Mouse (Mus musculus): Measurements from ENCODE around the gene Apoc1. TPM values are rescaled to one million over a fixed set of nuclear protein-coding genes. Genes with fewer than 3 reads are reported as not detected.

The Apoc1 gene
- total and polyA plus RNA-seq, 2 experiments from 2014 or later: 2.3 to 14.2 TPM

GRCm38 (mm10) chr7:19726541-19726940 lies 34.1 kb upstream of the Apoc1 start:
- Histone ChIP-seq H3K4me3 (ENCODE audit: low read length) (no peak overlapping the region), H3K9me3 (ENCODE audit: low read length) (no peaks in the 10 kb centered on the region), H3K4me1 (ENCODE audit: insufficient read depth, low read length) (no peaks in the 10 kb centered on the region), H3K27me3 (ENCODE audit: insufficient read depth, low read length) (no peaks in the 10 kb centered on the region), H3K9ac (replicated peaks; ENCODE audit: low read length) (no peak overlapping the region), H3K27ac (no peak overlapping the region), H3K4me2 (ENCODE audit: low read depth, low read length) (no peak overlapping the region), H3K36me3 (ENCODE audit: insufficient read depth, low read length) (peaks cover 54% of the 10 kb centered on the region)
- TF ChIP-seq CTCF (IDR thresholded peaks at IDR 0.05; ENCODE audit: low read depth): no peak
- no peak for DNase-seq (ENCODE audit: low spot score)
- no peak for ATAC-seq
- 93% methylated on average over 3 of the region's 4 CpGs for WGBS

- Histone ChIP-seq H3K9me3 (ENCODE audit: low read length) (0 out of 2 replicates have a peak, but pooled peaks cover 2% of the 10 kb centered on the region), H3K9ac (replicated peaks; ENCODE audit: low read length) (no peak overlapping the region), H3K4me3 (ENCODE audit: low read length) (no peak overlapping the region), H3K4me1 (ENCODE audit: insufficient read depth, low read length) (no peaks in the 10 kb centered on the region), H3K4me2 (ENCODE audit: low read depth, low read length) (no peak overlapping the region), H3K27me3 (ENCODE audit: insufficient read depth, low read length) (no peaks in the 10 kb centered on the region), H3K36me3 (ENCODE audit: insufficient read depth, low read length) (peaks cover 35% of the 10 kb centered on the region), H3K27ac (no peak overlapping the region)
- no peak for ATAC-seq
- no peak for TF ChIP-seq CTCF (IDR thresholded peaks at IDR 0.05; ENCODE audit: low read depth)
- no peak for DNase-seq (ENCODE audit: low spot score)
- 93% methylated on average over 12 of the region's 12 CpGs for WGBS
Observed at GRCm38 (mm10) chr7:19724167-19724566, 31.7 kb upstream of the Apoc1 start.

DNA sequence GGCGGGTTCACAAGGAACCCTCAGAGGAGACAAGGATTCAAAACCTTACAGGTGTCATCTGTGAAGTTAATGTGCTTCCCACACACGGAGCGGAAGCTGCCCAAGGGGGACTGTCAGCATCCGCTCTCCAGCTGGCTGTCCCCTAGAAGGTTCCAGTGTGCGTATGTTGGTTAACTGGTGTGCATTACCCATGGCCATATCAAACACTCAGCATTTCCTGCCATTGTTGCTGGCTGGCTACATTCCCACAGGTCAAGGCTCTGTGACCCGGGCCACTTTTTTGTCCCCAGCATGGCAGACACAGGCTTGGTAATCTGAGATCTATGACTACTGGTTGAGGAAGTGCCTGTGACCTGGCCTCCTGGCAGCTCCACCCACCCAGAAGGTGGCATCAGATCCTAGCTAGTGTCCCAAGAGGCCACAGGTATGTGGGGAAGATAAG lies 30.3 kb upstream of the Apoc1 start:
- TF ChIP-seq CTCF (IDR thresholded peaks at IDR 0.05; ENCODE audit: low read depth): no peak
- WGBS: 91% methylated on average over 6 of the region's 6 CpGs
- DNase-seq (ENCODE audit: low spot score): no peak
- no peak overlapping the region for H3K27ac ChIP-seq
- H3K4me3 ChIP-seq (ENCODE audit: low read length): no peak overlapping the region
- no peak for ATAC-seq
- H3K4me2 ChIP-seq (ENCODE audit: low read depth, low read length): no peak overlapping the region
- no peak overlapping the region for H3K9ac ChIP-seq (replicated peaks; ENCODE audit: low read length)
- H3K9me3 ChIP-seq (ENCODE audit: low read length): 0 out of 2 replicates have a peak, but pooled peaks cover 2% of the 10 kb centered on the region
- no peaks in the 10 kb centered on the region for H3K4me1 ChIP-seq (ENCODE audit: insufficient read depth, low read length)
- H3K36me3 ChIP-seq (ENCODE audit: insufficient read depth, low read length): peaks cover 26% of the 10 kb centered on the region
- H3K27me3 ChIP-seq (ENCODE audit: insufficient read depth, low read length): no peaks in the 10 kb centered on the region

GRCm38 (mm10) chr7:19719200-19719599 lies 26.7 kb upstream of the Apoc1 start:
- TF ChIP-seq CTCF (IDR thresholded peaks at IDR 0.05; ENCODE audit: low read depth): no peak
- no peak overlapping the region for H3K9ac ChIP-seq (replicated peaks; ENCODE audit: low read length)
- DNase-seq (ENCODE audit: low spot score) (no peak), ATAC-seq (no peak)
- H3K4me1 ChIP-seq (ENCODE audit: insufficient read depth, low read length): peaks cover 9% of the 10 kb centered on the region; the same call in 1 of the 2 replicates
- H3K27ac ChIP-seq: no peak overlapping the region
- H3K36me3 ChIP-seq (ENCODE audit: insufficient read depth, low read length): peaks cover 5% of the 10 kb centered on the region; the same call in 1 of the 2 replicates
- 91% methylated on average over 4 of the region's 4 CpGs for WGBS
- no peak overlapping the region for H3K4me3 ChIP-seq (ENCODE audit: low read length)
- H3K9me3 ChIP-seq (ENCODE audit: low read length): 0 out of 2 replicates have a peak, but pooled peaks cover 2% of the 10 kb centered on the region
- no peaks in the 10 kb centered on the region for H3K27me3 ChIP-seq (ENCODE audit: insufficient read depth, low read length)
- H3K4me2 ChIP-seq (ENCODE audit: low read depth, low read length): no peak overlapping the region

DNA sequence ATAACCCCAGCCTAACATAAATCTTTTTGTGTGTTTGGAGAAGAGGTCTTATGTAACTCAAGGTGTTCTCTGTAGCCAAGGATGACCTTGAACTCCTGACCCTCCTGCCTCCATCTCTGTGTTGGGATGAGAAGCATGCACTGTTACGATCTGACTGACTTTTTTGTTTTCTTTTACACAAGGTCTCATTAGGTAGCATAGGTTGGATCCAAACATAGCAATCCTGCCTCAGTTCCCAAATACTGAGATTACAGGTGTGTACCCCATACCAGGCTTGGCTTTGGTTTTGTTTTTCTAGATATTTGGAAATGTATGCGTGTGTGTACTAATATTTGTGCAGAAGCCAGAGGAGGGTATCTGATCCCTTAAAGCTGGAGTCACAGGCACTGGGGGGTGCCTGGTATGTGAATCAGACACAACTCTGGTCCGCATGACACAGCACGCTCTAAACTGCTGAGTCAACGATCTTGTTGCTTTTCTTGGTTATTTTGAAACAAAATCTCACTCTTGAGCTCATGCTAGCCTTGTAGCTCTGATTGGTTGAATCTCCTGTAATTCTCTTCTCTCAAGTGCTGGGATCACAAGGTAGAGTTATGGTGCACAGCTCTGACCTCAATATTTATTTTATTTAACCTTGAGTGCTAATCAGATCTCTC lies 26.0 kb upstream of the Apoc1 start:
- no peak overlapping the region for H3K4me3 ChIP-seq (ENCODE audit: low read length)
- DNase-seq (ENCODE audit: low spot score): no peak
- ATAC-seq: no peak
- H3K27me3 ChIP-seq (ENCODE audit: insufficient read depth, low read length): no peaks in the 10 kb centered on the region
- no peak for TF ChIP-seq CTCF (IDR thresholded peaks at IDR 0.05; ENCODE audit: low read depth)
- peaks cover 9% of the 10 kb centered on the region; the same call in 1 of the 2 replicates for H3K4me1 ChIP-seq (ENCODE audit: insufficient read depth, low read length)
- WGBS: 93% methylated on average over 5 of the region's 5 CpGs
- no peak overlapping the region for H3K9ac ChIP-seq (replicated peaks; ENCODE audit: low read length)
- no peak overlapping the region for H3K4me2 ChIP-seq (ENCODE audit: low read depth, low read length)
- H3K27ac ChIP-seq: no peak overlapping the region
- H3K9me3 ChIP-seq (ENCODE audit: low read length): 0 out of 2 replicates have a peak, but pooled peaks cover 2% of the 10 kb centered on the region
- H3K36me3 ChIP-seq (ENCODE audit: insufficient read depth, low read length): no peaks in the 10 kb centered on the region

- Histone ChIP-seq H3K4me3 (ENCODE audit: low read length) (no peak overlapping the region), H3K9me3 (ENCODE audit: low read length) (0 out of 2 replicates have a peak, but pooled peaks cover 2% of the 10 kb centered on the region), H3K4me2 (ENCODE audit: low read depth, low read length) (no peak overlapping the region), H3K4me1 (ENCODE audit: insufficient read depth, low read length) (peaks cover 9% of the 10 kb centered on the region; the same call in 1 of the 2 replicates), H3K9ac (replicated peaks; ENCODE audit: low read length) (no peak overlapping the region), H3K36me3 (ENCODE audit: insufficient read depth, low read length) (no peaks in the 10 kb centered on the region), H3K27ac (peak overlapping the region; percentile 87; the same call in 1 of the 2 replicates), H3K27me3 (ENCODE audit: insufficient read depth, low read length) (no peaks in the 10 kb centered on the region)
- no peak for DNase-seq (ENCODE audit: low spot score)
- no peak for ATAC-seq
- no peak for TF ChIP-seq CTCF (IDR thresholded peaks at IDR 0.05; ENCODE audit: low read depth)
- WGBS: 88% methylated on average over 4 of the region's 4 CpGs
Observed at GRCm38 (mm10) chr7:19717346-19717745, 24.9 kb upstream of the Apoc1 start.

DNA sequence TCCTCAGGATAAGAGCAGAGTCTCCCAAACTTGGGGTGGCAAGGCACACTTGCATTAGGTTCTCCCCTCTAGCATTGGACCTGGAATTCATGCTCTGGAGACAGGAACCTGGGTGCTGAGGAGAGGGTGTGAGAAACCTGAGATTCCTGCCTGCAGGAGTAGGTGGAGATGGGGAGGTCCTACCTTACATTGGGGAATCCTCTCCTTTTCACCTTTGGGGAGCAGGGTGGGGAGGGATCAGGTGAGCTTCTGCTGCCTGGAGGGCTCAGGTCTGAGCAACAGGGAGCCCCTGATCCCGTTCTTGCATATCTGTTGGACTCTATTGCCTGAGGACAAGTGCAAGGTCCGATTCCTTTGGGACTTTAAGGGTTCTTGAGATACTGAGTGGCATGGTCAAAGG lies 24.4 kb upstream of the Apoc1 start:
- ATAC-seq (no peak), DNase-seq (ENCODE audit: low spot score) (no peak)
- no peak for TF ChIP-seq CTCF (IDR thresholded peaks at IDR 0.05; ENCODE audit: low read depth)
- Histone ChIP-seq H3K9me3 (ENCODE audit: low read length) (0 out of 2 replicates have a peak, but pooled peaks cover 2% of the 10 kb centered on the region), H3K4me1 (ENCODE audit: insufficient read depth, low read length) (peaks cover 9% of the 10 kb centered on the region; the same call in 1 of the 2 replicates), H3K27ac (peak overlapping the region; percentile 87), H3K36me3 (ENCODE audit: insufficient read depth, low read length) (peaks cover 4% of the 10 kb centered on the region; the same call in 1 of the 2 replicates), H3K9ac (replicated peaks; ENCODE audit: low read length) (peak overlapping the region; percentile 46; the same call in 1 of the 2 replicates), H3K4me3 (ENCODE audit: low read length) (no peak overlapping the region), H3K4me2 (ENCODE audit: low read depth, low read length) (peak overlapping the region; percentile 49), H3K27me3 (ENCODE audit: insufficient read depth, low read length) (no peaks in the 10 kb centered on the region)
- 83% methylated on average over 2 of the region's 2 CpGs for whole genome bisulfite sequencing
